Mouse (Mus musculus) forebrain, postnatal 0 days (tissue): Measurements from ENCODE around the gene Mex3a. TPM values are rescaled to one million over a fixed set of nuclear protein-coding genes. Genes with fewer than 3 reads are reported as not detected.
A peak's percentile ranks its signal among the peaks of the same experiment; 100 is the strongest.

Experiments used
- ATAC-seq: fragments of 200-750 bp; cut with Nextera tagmentation; 2 replicates; pipeline ENCODE4 v1.8.0; 2017; ENCODE audit warnings: mild to moderate bottlenecking, moderate library complexity
- DNase-seq: peaks from one replicate; pipeline ENCODE4 v3.0.0-alpha.2; 2015
- H3K27ac ChIP-seq: fragments of 300-500 bp; sonication (generic); 2 replicates; pipeline ENCODE4 v1.5.1; 2014; ENCODE audit warnings: low read depth, mild to moderate bottlenecking, antibody characterized with exemption, low read length, moderate library complexity, mixed read lengths
- H3K27me3 ChIP-seq: fragments of 300-500 bp; sonication (generic); 2 replicates; pipeline ENCODE4 v1.6.1; 2014; ENCODE audit warnings: mild to moderate bottlenecking, low read length, mixed read lengths; ENCODE audit not compliant: insufficient read depth
- H3K36me3 ChIP-seq: fragments of 300-500 bp; sonication (generic); 2 replicates; pipeline ENCODE4 v1.6.1; 2014; ENCODE audit warnings: mild to moderate bottlenecking, moderate library complexity; ENCODE audit not compliant: insufficient read depth
- H3K4me1 ChIP-seq: fragments of 300-500 bp; sonication (generic); 2 replicates; pipeline ENCODE4 v1.6.1; 2014; ENCODE audit warnings: antibody characterized with exemption; ENCODE audit not compliant: insufficient read depth
- H3K4me2 ChIP-seq: fragments of 300-500 bp; sonication (generic); 2 replicates; pipeline ENCODE4 v1.6.1; 2014; ENCODE audit warnings: low read depth, mild to moderate bottlenecking, moderate library complexity
- H3K4me3 ChIP-seq: fragments of 300-500 bp; sonication (generic); 2 replicates; pipeline ENCODE4 v1.5.1; 2014; ENCODE audit warnings: low read depth, low read length, mixed read lengths
- H3K9ac ChIP-seq: fragments of 300-500 bp; sonication (generic); 2 replicates; pipeline ENCODE4 v1.6.1; 2014; ENCODE audit warnings: mild to moderate bottlenecking
- H3K9me3 ChIP-seq: fragments of 300-500 bp; sonication (generic); 2 replicates; pipeline ENCODE4 v1.6.1; 2016; ENCODE audit warnings: low read length
- CTCF ChIP-seq: sonication (generic); IDR thresholded peaks from 2 replicates; pipeline ENCODE4 v1.5.1; 2016; ENCODE audit warnings: antibody characterized with exemption, control low read depth, low read depth
- WGBS: fragments of 180-500 bp; shearing (Covaris S2); extraction: QIAGEN DNeasy Blood & Tissue Kit; methylation state at CpG from one replicate; pipeline ENCODE4 v1.1.7; 2014; 5-methylcytosine and 5-hydroxymethylcytosine counted together
- polyA plus RNA-seq: library from polyadenylated mRNA; unstranded; fragments of >200 nt; fragmentation: Nextera tagmentation; extraction: Ambion mirVana; gene quantifications from 2 replicates; pipeline ENCODE4 v1.2.1, GENCODE M21; 2015
- total RNA-seq: library from RNA; depleted of rRNA; stranded (reverse); fragments of >200 nt; gene quantifications from 2 replicates; pipeline ENCODE4 v1.2.3, GENCODE M21; 2014

Mex3a gene
- total and polyA plus RNA-seq, 2 experiments from 2014 or later = 20.5 to 71.9 TPM

DNA sequence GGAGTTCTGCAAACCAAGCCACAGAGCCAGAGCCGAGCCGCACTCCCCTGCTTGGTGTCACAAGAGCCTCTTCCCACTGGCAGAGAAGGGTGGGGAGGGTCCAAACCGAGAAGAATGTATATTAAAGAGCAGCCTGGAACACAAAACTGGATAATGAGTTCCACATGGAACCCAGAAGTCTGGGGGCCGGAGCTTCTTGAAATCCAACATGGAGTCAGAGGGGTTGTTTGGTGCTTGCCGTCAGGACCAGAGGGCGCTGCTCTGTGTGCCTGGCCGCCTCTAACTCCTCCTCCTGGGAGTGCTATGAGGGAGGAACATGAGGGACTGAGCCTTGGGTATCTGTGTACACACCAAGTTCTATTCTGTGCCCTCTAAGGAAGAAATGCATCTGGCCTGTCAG lies 26.4 kb upstream of the Mex3a start:
- Histone ChIP-seq H3K9ac (no peak overlapping the region), H3K27ac (no peak overlapping the region), H3K4me3 (no peak overlapping the region), H3K36me3 (no peaks in the 10 kb centered on the region), H3K27me3 (no peaks in the 10 kb centered on the region; the same call in 1 of the 2 replicates), H3K4me2 (no peak overlapping the region), H3K9me3 (no peaks in the 10 kb centered on the region), H3K4me1 (peaks cover 29% of the 10 kb centered on the region)
- no peak for DNase-seq
- no peak for ATAC-seq
- WGBS = 55% methylated on average over 7 of the region's 7 CpGs
- no peak for TF ChIP-seq CTCF

GRCm38 (mm10) chr3:88509250-88509649 lies 22.9 kb upstream of the Mex3a start:
- Histone ChIP-seq H3K4me1 (peaks cover 14% of the 10 kb centered on the region; the same call in 1 of the 2 replicates), H3K9me3 (no peaks in the 10 kb centered on the region), H3K9ac (peak overlapping the region; percentile 57), H3K27ac (peak overlapping the region; percentile 85), H3K4me3 (peak overlapping the region; percentile 38), H3K36me3 (no peaks in the 10 kb centered on the region), H3K4me2 (peak overlapping the region; percentile 61), H3K27me3 (no peaks in the 10 kb centered on the region; the same call in 1 of the 2 replicates)
- ATAC-seq (no peak), DNase-seq (no peak)
- no peak for TF ChIP-seq CTCF
- WGBS = 62% methylated on average over 3 of the region's 3 CpGs

DNA sequence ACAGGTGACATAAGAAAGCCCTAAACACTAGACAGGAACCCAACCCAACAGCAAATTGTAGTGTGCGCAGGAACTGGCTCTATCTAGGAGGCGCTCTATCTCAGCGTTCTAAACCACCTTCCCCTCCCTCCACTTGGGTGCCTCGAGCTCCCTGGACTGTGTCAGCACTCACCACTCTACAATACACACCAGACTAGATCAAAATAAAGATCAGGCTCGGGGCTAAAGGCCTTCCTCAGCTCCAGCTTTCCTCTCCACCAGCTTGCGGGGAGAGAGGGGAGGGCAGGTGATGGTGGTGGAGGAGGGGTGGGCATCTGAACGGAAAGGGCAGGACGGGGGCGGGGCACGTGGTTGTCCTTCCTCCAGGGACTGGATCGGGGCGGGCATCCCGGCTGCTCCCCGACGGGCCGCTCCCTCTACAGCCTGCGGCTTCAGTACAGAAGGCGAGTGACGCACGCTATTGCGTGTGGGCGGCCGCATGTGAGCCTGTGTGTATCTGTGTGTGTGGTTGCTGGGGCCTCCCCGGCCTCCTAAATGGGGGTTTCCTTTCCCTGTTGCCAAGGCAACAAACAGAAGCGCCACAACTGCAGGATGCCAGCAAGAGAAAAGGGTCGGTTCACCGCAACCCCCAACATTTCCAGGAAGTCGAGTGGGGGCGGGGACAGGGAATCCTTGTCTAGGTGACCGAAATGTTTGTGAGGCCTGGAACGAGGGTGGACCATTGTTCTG lies 22.3 kb upstream of the Mex3a start, which contains the start of gene Lmna:
Gene Lmna (minus strand): TSS at position 265 of the 729 bp plus-strand sequence.
- peak; percentile 98 for ATAC-seq

GRCm38 (mm10) chr3:88510421-88511289 lies 21.5 kb upstream of the Mex3a start:
- Histone ChIP-seq H3K36me3 (no peaks in the 10 kb centered on the region), H3K9ac (peak overlapping the region; percentile 57), H3K4me3 (peak overlapping the region; percentile 38), H3K4me2 (peak overlapping the region; percentile 61), H3K4me1 (peaks cover 14% of the 10 kb centered on the region; the same call in 1 of the 2 replicates), H3K27ac (peak overlapping the region; percentile 85), H3K27me3 (no peaks in the 10 kb centered on the region), H3K9me3 (no peaks in the 10 kb centered on the region)
- WGBS = 49% methylated on average over 13 of the region's 13 CpGs
- ATAC-seq (no peak), DNase-seq (no peak)
- no peak for TF ChIP-seq CTCF

More for the DNA sequence above, 22.3 kb upstream of the Mex3a start, which contains the start of gene Lmna:
- Histone ChIP-seq H3K4me2 (peak within 1 kb of the TSS; percentile 61), H3K9me3 (no peaks in the 10 kb centered on the region), H3K36me3 (no peaks in the 10 kb centered on the region), H3K27me3 (no peaks in the 10 kb centered on the region; the same call in 1 of the 2 replicates), H3K27ac (peak within 1 kb of the TSS; percentile 85), H3K4me3 (peak within 1 kb of the TSS; percentile 38), H3K9ac (peak within 1 kb of the TSS; percentile 57), H3K4me1 (peaks cover 14% of the 10 kb centered on the region; the same call in 1 of the 2 replicates)
- peak; percentile 92 for DNase-seq
- WGBS = 1% methylated on average over 30 of the region's 31 CpGs
- peak; percentile 61 for TF ChIP-seq CTCF

GRCm38 (mm10) chr3:88511559-88511958 lies 20.6 kb upstream of the Mex3a start:
- no peak for DNase-seq
- no peak overlapping the region for H3K9ac ChIP-seq
- no peaks in the 10 kb centered on the region for H3K27me3 ChIP-seq
- no peak overlapping the region for H3K27ac ChIP-seq
- TF ChIP-seq CTCF = no peak
- H3K36me3 ChIP-seq = no peaks in the 10 kb centered on the region
- H3K4me1 ChIP-seq = peaks cover 14% of the 10 kb centered on the region; the same call in 1 of the 2 replicates
- H3K4me3 ChIP-seq = no peak overlapping the region
- H3K9me3 ChIP-seq = no peaks in the 10 kb centered on the region
- no peak for ATAC-seq
- H3K4me2 ChIP-seq = no peak overlapping the region
- 66% methylated on average over 4 of the region's 4 CpGs for whole genome bisulfite sequencing

GRCm38 (mm10) chr3:88512141-88512895 lies 19.9 kb upstream of the Mex3a start:
- Histone ChIP-seq H3K27ac (no peak overlapping the region), H3K27me3 (no peaks in the 10 kb centered on the region), H3K4me1 (peaks cover 14% of the 10 kb centered on the region; the same call in 1 of the 2 replicates), H3K4me2 (no peak overlapping the region), H3K9ac (no peak overlapping the region), H3K36me3 (no peaks in the 10 kb centered on the region), H3K4me3 (no peak overlapping the region), H3K9me3 (no peaks in the 10 kb centered on the region)
- no peak for TF ChIP-seq CTCF
- DNase-seq = no peak
- WGBS = 37% methylated on average over 6 of the region's 6 CpGs
- ATAC-seq = no peak
